Mouse (Mus musculus) intestine, embryonic 15.5 days (tissue): ENCODE results near the gene Calhm6. TPM values are rescaled to one million over a fixed set of nuclear protein-coding genes. Genes with fewer than 3 reads are reported as not detected.

ENCODE experiments used
- ATAC-seq: fragments of 200-750 bp; cut with Nextera tagmentation; 2 replicates; pipeline ENCODE4 v1.8.0; 2017; ENCODE audit warnings: moderate TSS enrichment, moderate library complexity
- H3K27ac ChIP-seq: fragments of 300-500 bp; sonication (generic); 2 replicates; pipeline ENCODE4 v1.5.1; 2015; ENCODE audit warnings: mild to moderate bottlenecking, inconsistent platforms
- H3K27me3 ChIP-seq: fragments of 300-500 bp; sonication (generic); replicated peaks from 2 replicates; pipeline ENCODE4 v1.6.1; 2015; ENCODE audit warnings: inconsistent platforms
- H3K36me3 ChIP-seq: fragments of 300-500 bp; sonication (generic); 2 replicates; pipeline ENCODE4 v1.6.1; 2015; ENCODE audit warnings: inconsistent platforms
- H3K4me1 ChIP-seq: fragments of 300-500 bp; sonication (generic); replicated peaks from 2 replicates; pipeline ENCODE4 v1.6.1; 2015; ENCODE audit warnings: inconsistent platforms
- H3K4me2 ChIP-seq: fragments of 300-500 bp; sonication (generic); replicated peaks from 2 replicates; pipeline ENCODE4 v1.6.1; 2015; ENCODE audit warnings: mild to moderate bottlenecking, inconsistent platforms
- H3K4me3 ChIP-seq: fragments of 300-500 bp; sonication (generic); replicated peaks from 2 replicates; pipeline ENCODE4 v1.5.1; 2015; ENCODE audit warnings: inconsistent platforms
- H3K9ac ChIP-seq: fragments of 300-500 bp; sonication (generic); 2 replicates; pipeline ENCODE4 v1.6.1; 2015; ENCODE audit warnings: inconsistent platforms
- H3K9me3 ChIP-seq: fragments of 300-500 bp; sonication (generic); 2 replicates; pipeline ENCODE4 v1.6.1; 2016; ENCODE audit warnings: inconsistent platforms
- WGBS: fragments of 180-500 bp; shearing (Covaris S2); methylation state at CpG from one replicate; pipeline ENCODE4 v1.1.7; 2015; 5-methylcytosine and 5-hydroxymethylcytosine counted together
- polyA plus RNA-seq: library from polyadenylated mRNA; unstranded; fragments of >200 nt; fragmentation: Nextera tagmentation; extraction: Ambion mirVana; gene quantifications from 2 replicates; pipeline ENCODE4 v1.2.1, GENCODE M21; 2015

Calhm6 gene
- 1.4 and 2.2 TPM in 2 replicates for polyA plus RNA-seq

- Histone ChIP-seq H3K4me2 (peak within 1 kb of the TSS; percentile 86), H3K4me1 (peaks cover 2% of the 10 kb centered on the region; the same call in 1 of the 2 replicates), H3K27ac (no peak within 1 kb of the TSS), H3K36me3 (no peaks in the 10 kb centered on the region), H3K4me3 (peak within 1 kb of the TSS; percentile 51), H3K9me3 (no peaks in the 10 kb centered on the region), H3K27me3 (no peaks in the 10 kb centered on the region), H3K9ac (peak within 1 kb of the TSS; percentile 53)
- ATAC-seq: peak; percentile 89
- WGBS: 15% methylated on average over 44 of the region's 44 CpGs
These were observed at the start of gene Calhm6 for GRCm38 (mm10) chr10:34127392-34128378. Calhm6 (minus strand) TSS chr10:34127984.

GRCm38 (mm10) chr10:34175870-34176606 is 48.3 kb upstream of the Calhm6 start:
- WGBS: 42% methylated on average over 8 of the region's 8 CpGs
- no peaks in the 10 kb centered on the region for H3K36me3 ChIP-seq
- no peak overlapping the region for H3K27ac ChIP-seq
- no peaks in the 10 kb centered on the region for H3K9me3 ChIP-seq
- H3K27me3 ChIP-seq: no peaks in the 10 kb centered on the region
- ATAC-seq: no peak
- H3K9ac ChIP-seq: no peak overlapping the region
- no peak overlapping the region for H3K4me3 ChIP-seq
- H3K4me1 ChIP-seq: no peaks in the 10 kb centered on the region
- no peak overlapping the region for H3K4me2 ChIP-seq

- H3K9me3 ChIP-seq: no peaks in the 10 kb centered on the region
- WGBS: 74% methylated on average over 4 of the region's 4 CpGs
- H3K9ac ChIP-seq: no peak overlapping the region
- H3K27me3 ChIP-seq: no peaks in the 10 kb centered on the region
- no peak overlapping the region for H3K4me3 ChIP-seq
- no peak overlapping the region for H3K4me2 ChIP-seq
- no peaks in the 10 kb centered on the region for H3K4me1 ChIP-seq
- no peaks in the 10 kb centered on the region for H3K36me3 ChIP-seq
- ATAC-seq: no peak
- H3K27ac ChIP-seq: no peak overlapping the region
These were observed 45.0 kb upstream of the Calhm6 start for GRCm38 (mm10) chr10:34172663-34173282.

GRCm38 (mm10) chr10:34171660-34172059 is 43.9 kb upstream of the Calhm6 start:
- 85% methylated on average over 4 of the region's 4 CpGs for WGBS
- Histone ChIP-seq H3K9me3 (no peaks in the 10 kb centered on the region), H3K9ac (no peak overlapping the region), H3K4me3 (no peak overlapping the region), H3K4me2 (no peak overlapping the region), H3K36me3 (no peaks in the 10 kb centered on the region), H3K4me1 (no peaks in the 10 kb centered on the region), H3K27ac (no peak overlapping the region), H3K27me3 (no peaks in the 10 kb centered on the region)
- ATAC-seq: no peak

GRCm38 (mm10) chr10:34171191-34171590 is 43.4 kb upstream of the Calhm6 start:
- Histone ChIP-seq H3K4me2 (no peak overlapping the region), H3K4me1 (no peaks in the 10 kb centered on the region), H3K9ac (no peak overlapping the region), H3K9me3 (no peaks in the 10 kb centered on the region), H3K27me3 (no peaks in the 10 kb centered on the region), H3K36me3 (no peaks in the 10 kb centered on the region), H3K4me3 (no peak overlapping the region), H3K27ac (no peak overlapping the region)
- 90% methylated on average over 3 of the region's 3 CpGs for WGBS
- ATAC-seq: no peak

GRCm38 (mm10) chr10:34166971-34167370 is 39.2 kb upstream of the Calhm6 start:
- Histone ChIP-seq H3K9me3 (no peaks in the 10 kb centered on the region), H3K27ac (no peak overlapping the region), H3K9ac (no peak overlapping the region), H3K27me3 (no peaks in the 10 kb centered on the region), H3K4me3 (no peak overlapping the region), H3K4me2 (no peak overlapping the region), H3K4me1 (no peaks in the 10 kb centered on the region), H3K36me3 (no peaks in the 10 kb centered on the region)
- 76% methylated on average over 2 of the region's 2 CpGs for WGBS
- ATAC-seq: no peak

GRCm38 (mm10) chr10:34155796-34156554 is 28.2 kb upstream of the Calhm6 start:
- 73% methylated on average over 12 of the region's 12 CpGs for WGBS
- Histone ChIP-seq H3K9me3 (no peaks in the 10 kb centered on the region), H3K4me2 (no peak overlapping the region), H3K9ac (no peak overlapping the region), H3K27me3 (no peaks in the 10 kb centered on the region), H3K27ac (no peak overlapping the region), H3K4me1 (no peaks in the 10 kb centered on the region), H3K36me3 (no peaks in the 10 kb centered on the region), H3K4me3 (no peak overlapping the region)
- ATAC-seq: no peak

- H3K27me3 ChIP-seq: no peaks in the 10 kb centered on the region
- no peak overlapping the region for H3K4me2 ChIP-seq
- no peaks in the 10 kb centered on the region for H3K9me3 ChIP-seq
- 80% methylated on average over 3 of the region's 3 CpGs for WGBS
- no peaks in the 10 kb centered on the region for H3K36me3 ChIP-seq
- ATAC-seq: no peak
- no peak overlapping the region for H3K9ac ChIP-seq
- no peak overlapping the region for H3K4me3 ChIP-seq
- H3K4me1 ChIP-seq: no peaks in the 10 kb centered on the region
- no peak overlapping the region for H3K27ac ChIP-seq
These were observed 24.0 kb upstream of the Calhm6 start for GRCm38 (mm10) chr10:34151827-34152226.

GRCm38 (mm10) chr10:34150454-34150853 is 22.7 kb upstream of the Calhm6 start:
- no peak overlapping the region for H3K27ac ChIP-seq
- ATAC-seq: no peak
- no peaks in the 10 kb centered on the region for H3K9me3 ChIP-seq
- no peak overlapping the region for H3K4me3 ChIP-seq
- no peak overlapping the region for H3K4me2 ChIP-seq
- no peak overlapping the region for H3K9ac ChIP-seq
- WGBS: 41% methylated on average over 6 of the region's 6 CpGs
- no peaks in the 10 kb centered on the region for H3K27me3 ChIP-seq
- no peaks in the 10 kb centered on the region for H3K4me1 ChIP-seq
- H3K36me3 ChIP-seq: no peaks in the 10 kb centered on the region

- ATAC-seq: no peak
- no peaks in the 10 kb centered on the region for H3K9me3 ChIP-seq
- no peak overlapping the region for H3K4me2 ChIP-seq
- WGBS: 71% methylated on average over 3 of the region's 3 CpGs
- H3K4me1 ChIP-seq: no peaks in the 10 kb centered on the region
- H3K27ac ChIP-seq: no peak overlapping the region
- H3K36me3 ChIP-seq: no peaks in the 10 kb centered on the region
- no peaks in the 10 kb centered on the region for H3K27me3 ChIP-seq
- no peak overlapping the region for H3K4me3 ChIP-seq
- no peak overlapping the region for H3K9ac ChIP-seq
These were observed 22.0 kb upstream of the Calhm6 start for GRCm38 (mm10) chr10:34149772-34150171.

- H3K4me1 ChIP-seq: no peaks in the 10 kb centered on the region
- WGBS: 86% methylated on average over 2 of the region's 2 CpGs
These were observed 13.9 kb upstream of the Calhm6 start for GRCm38 (mm10) chr10:34141693-34142092.

More at GRCm38 (mm10) chr10:34141693-34142092, 13.9 kb upstream of the Calhm6 start:
- Histone ChIP-seq H3K27ac (no peak overlapping the region), H3K4me2 (no peak overlapping the region), H3K36me3 (no peaks in the 10 kb centered on the region), H3K4me3 (no peak overlapping the region), H3K27me3 (no peaks in the 10 kb centered on the region), H3K9me3 (no peaks in the 10 kb centered on the region), H3K9ac (no peak overlapping the region)
- no peak for ATAC-seq
